Mouse (Mus musculus) bone marrow macrophage, adult 2 months (primary cell): Measurements from ENCODE around the gene Auh.

Source experiments
- CTCF ChIP-seq: IDR thresholded peaks from 2 replicates; pipeline ENCODE4 v1.5.1; 2012; ENCODE audit warnings: low read depth, mild to moderate bottlenecking, low read length, moderate library complexity
- POLR2A ChIP-seq: IDR thresholded peaks from 2 replicates; pipeline ENCODE4 v1.6.1; 2012; ENCODE audit warnings: mild to moderate bottlenecking, low read depth, low read length, borderline replicate concordance

GRCm38 (mm10) chr13:52794232-52794631, 135.2 kb downstream of the Auh start:
- no peak for TF ChIP-seq CTCF
- TF ChIP-seq POLR2A, result no peak
